Mouse (Mus musculus) liver, embryonic 14.5 days (tissue): ENCODE measurements around the gene Scrn1. TPM values are rescaled to one million over a fixed set of nuclear protein-coding genes. Genes with fewer than 3 reads are reported as not detected.

Experiments used
- ATAC-seq: fragments of 200-750 bp; cut with Nextera tagmentation; 2 replicates; pipeline ENCODE4 v1.8.0; 2017; ENCODE audit warnings: moderate number of reproducible peaks, mild to moderate bottlenecking, moderate library complexity; ENCODE audit not compliant: insufficient read depth
- DNase-seq, 3 experiments: peaks; one replicate each; pipeline ENCODE4 v3.0.0-alpha.2; 2012 to 2013; ENCODE audit warnings: low read depth in 3 of 3, low spot score in 3 of 3
- H3K27ac ChIP-seq: fragments of 300-500 bp; sonication (generic); 2 replicates; pipeline ENCODE4 v1.5.1; 2014; ENCODE audit warnings: moderate library complexity, mild to moderate bottlenecking, control low read depth, inconsistent platforms
- H3K27me3 ChIP-seq: fragments of 300-500 bp; sonication (generic); 2 replicates; pipeline ENCODE4 v1.6.1; 2014; ENCODE audit warnings: mild to moderate bottlenecking, low read length, moderate library complexity; ENCODE audit not compliant: control insufficient read depth, insufficient read depth
- H3K36me3 ChIP-seq: fragments of 300-500 bp; sonication (generic); replicated peaks from 2 replicates; pipeline ENCODE4 v1.6.1; 2014; ENCODE audit warnings: low read depth; ENCODE audit not compliant: control insufficient read depth, insufficient read depth
- H3K4me1 ChIP-seq, 2 experiments: fragments of 200-500 bp in 1 of 2; fragments of 300-500 bp in 1 of 2; sonication (generic) in 1 of 2; replicated peaks; 2 replicates each; pipeline ENCODE4 v1.6.1; 2012 to 2014; ENCODE audit warnings: antibody characterized with exemption in 1 of 2, inconsistent platforms in 1 of 2, low read length in 1 of 2; ENCODE audit not compliant: control insufficient read depth in 2 of 2, insufficient read depth in 2 of 2
- H3K4me2 ChIP-seq: fragments of 300-500 bp; sonication (generic); 2 replicates; pipeline ENCODE4 v1.6.1; 2014; ENCODE audit warnings: low read depth, mild to moderate bottlenecking, control low read depth, moderate library complexity
- H3K4me3 ChIP-seq, 2 experiments: fragments of 200-500 bp in 1 of 2; fragments of 300-500 bp in 1 of 2; sonication (generic) in 1 of 2; 2 replicates each; pipeline ENCODE4 v1.5.1; 2012 to 2014; ENCODE audit warnings: low read depth in 2 of 2, low read length in 2 of 2, mild to moderate bottlenecking in 2 of 2, control low read depth in 1 of 2, inconsistent platforms in 1 of 2, moderate library complexity in 1 of 2; ENCODE audit not compliant: insufficient read depth in 1 of 2
- H3K9ac ChIP-seq: fragments of 300-500 bp; sonication (generic); replicated peaks from 2 replicates; pipeline ENCODE4 v1.6.1; 2014; ENCODE audit warnings: mild to moderate bottlenecking, control low read depth, moderate library complexity
- H3K9me3 ChIP-seq: fragments of 300-500 bp; sonication (generic); 2 replicates; pipeline ENCODE4 v1.6.1; 2016; ENCODE audit warnings: low read length, mixed read lengths; ENCODE audit not compliant: control insufficient read depth
- CTCF ChIP-seq: IDR thresholded peaks from 2 replicates; pipeline ENCODE4 v1.5.1; 2016; ENCODE audit warnings: antibody characterized with exemption, low read depth, control low read depth
- EP300 ChIP-seq: IDR thresholded peaks from 2 replicates; pipeline ENCODE4 v1.6.1; 2016; ENCODE audit warnings: antibody characterized with exemption, low read depth
- WGBS: fragments of 180-500 bp; shearing (Covaris S2); extraction: QIAGEN DNeasy Blood & Tissue Kit; methylation state at CpG from one replicate; pipeline ENCODE4 v1.1.7; 2014; ENCODE audit not compliant: insufficient replicate concordance; 5-methylcytosine and 5-hydroxymethylcytosine counted together
- polyA plus RNA-seq, 2 experiments: library from polyadenylated mRNA; depleted of rRNA in 1 of 2; stranded (reverse) in 1 of 2; unstranded in 1 of 2; fragments of >200 nt; fragmentation: Nextera tagmentation in 1 of 2; extraction: Ambion mirVana in 1 of 2; gene quantifications; 2 replicates each; pipeline versions ENCODE4 v1.2.1 to v1.2.3; 2012 to 2014

The Scrn1 gene
- polyA plus RNA-seq, 2 experiments: 0.13 to 0.24 TPM

DNA sequence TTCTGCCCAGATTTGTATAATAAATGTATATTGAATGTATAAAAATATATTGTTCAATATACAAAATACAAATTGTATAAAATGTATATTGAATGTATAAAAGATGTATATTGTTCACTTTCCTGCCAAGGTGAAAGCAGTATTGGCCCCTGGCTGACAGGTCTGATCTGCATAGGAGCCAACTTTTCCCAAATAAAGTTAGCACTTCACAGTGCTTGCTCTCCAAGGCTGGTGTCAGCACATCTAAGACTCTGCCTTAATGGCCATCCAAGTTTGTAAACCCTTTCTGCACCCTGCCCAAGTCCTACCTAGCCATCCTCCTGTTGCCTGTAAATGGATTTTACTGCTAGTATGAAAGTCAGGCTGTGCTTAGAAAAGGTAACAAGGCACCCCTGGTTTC is 72.2 kb downstream of the Scrn1 start:
- DNase-seq (no peak), ATAC-seq (no peak)
- TF ChIP-seq CTCF: no peak
- TF ChIP-seq EP300: no peak
- Histone ChIP-seq H3K9me3 (no peaks in the 10 kb centered on the region), H3K27ac (no peak overlapping the region), H3K27me3 (no peaks in the 10 kb centered on the region), H3K4me1 (no peaks in the 10 kb centered on the region), H3K36me3 (no peaks in the 10 kb centered on the region), H3K4me3 (no peak overlapping the region), H3K9ac (no peak overlapping the region), H3K4me2 (no peak overlapping the region)

DNA sequence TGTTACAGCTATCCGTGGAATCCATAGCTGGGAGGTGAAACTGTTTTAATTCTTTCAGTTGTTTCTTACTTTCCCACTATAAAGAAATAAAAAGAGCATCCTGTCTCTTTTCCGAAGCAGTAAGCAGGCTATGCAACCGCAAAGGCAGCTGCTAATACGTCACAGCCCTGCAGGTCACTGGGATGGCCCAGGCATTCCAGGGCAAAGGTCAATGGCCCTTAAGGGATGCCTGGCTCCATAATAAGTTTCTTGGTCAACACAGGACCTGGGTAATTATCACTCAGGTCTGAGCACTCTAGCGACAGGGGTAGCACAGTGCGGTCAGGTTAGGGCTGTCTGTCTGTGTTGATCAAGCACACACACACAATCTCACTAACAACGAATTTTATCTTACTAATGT is 75.2 kb downstream of the Scrn1 start:
- H3K27ac ChIP-seq: no peak overlapping the region
- 60% methylated on average over 7 of the region's 7 CpGs for WGBS
- H3K4me3 ChIP-seq: no peak overlapping the region
- no peak for DNase-seq
- H3K4me1 ChIP-seq: no peaks in the 10 kb centered on the region
- ATAC-seq: no peak
- TF ChIP-seq EP300 (no peak), CTCF (no peak)
- H3K36me3 ChIP-seq: no peaks in the 10 kb centered on the region
- no peaks in the 10 kb centered on the region for H3K9me3 ChIP-seq
- H3K4me2 ChIP-seq: no peak overlapping the region
- H3K27me3 ChIP-seq: no peaks in the 10 kb centered on the region
- no peak overlapping the region for H3K9ac ChIP-seq

DNA sequence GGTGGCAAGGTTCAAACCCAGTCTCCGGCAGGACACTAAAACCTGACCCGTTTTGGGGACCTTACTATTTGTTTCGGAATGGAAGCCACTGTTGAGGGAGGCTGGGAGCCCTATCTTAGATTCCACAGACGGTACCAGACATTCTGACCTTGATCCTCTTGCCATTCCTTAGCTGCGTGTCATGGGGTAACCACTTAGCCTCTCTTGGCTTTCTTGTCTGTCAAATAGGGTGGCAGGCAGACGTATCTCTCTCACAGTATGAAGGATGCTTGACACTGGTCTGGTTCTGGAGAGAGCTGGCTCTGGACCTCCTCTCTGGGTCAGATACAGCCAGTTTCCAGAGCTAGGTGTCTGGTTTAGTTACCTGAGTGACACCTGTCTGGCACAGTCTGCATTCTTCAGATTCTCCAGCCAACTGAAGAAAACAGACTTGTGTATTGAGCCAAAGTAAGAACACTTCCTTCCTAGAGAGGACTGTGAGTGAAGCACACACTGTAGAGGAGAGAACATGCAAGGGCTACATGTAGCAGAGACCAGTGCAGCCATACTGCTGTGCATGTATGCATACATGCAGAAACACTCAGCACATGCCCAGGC is 80.2 kb downstream of the Scrn1 start:
- DNase-seq (no peak), ATAC-seq (no peak)
- no peak overlapping the region for H3K4me3 ChIP-seq
- H3K4me1 ChIP-seq: no peaks in the 10 kb centered on the region
- no peak overlapping the region for H3K9ac ChIP-seq
- no peak overlapping the region for H3K4me2 ChIP-seq
- H3K36me3 ChIP-seq: no peaks in the 10 kb centered on the region
- H3K27me3 ChIP-seq: no peaks in the 10 kb centered on the region; the same call in 1 of the 2 replicates
- 24% methylated on average over 6 of the region's 6 CpGs for WGBS
- TF ChIP-seq EP300: no peak
- TF ChIP-seq CTCF: no peak
- no peaks in the 10 kb centered on the region for H3K9me3 ChIP-seq
- H3K27ac ChIP-seq: no peak overlapping the region

DNA sequence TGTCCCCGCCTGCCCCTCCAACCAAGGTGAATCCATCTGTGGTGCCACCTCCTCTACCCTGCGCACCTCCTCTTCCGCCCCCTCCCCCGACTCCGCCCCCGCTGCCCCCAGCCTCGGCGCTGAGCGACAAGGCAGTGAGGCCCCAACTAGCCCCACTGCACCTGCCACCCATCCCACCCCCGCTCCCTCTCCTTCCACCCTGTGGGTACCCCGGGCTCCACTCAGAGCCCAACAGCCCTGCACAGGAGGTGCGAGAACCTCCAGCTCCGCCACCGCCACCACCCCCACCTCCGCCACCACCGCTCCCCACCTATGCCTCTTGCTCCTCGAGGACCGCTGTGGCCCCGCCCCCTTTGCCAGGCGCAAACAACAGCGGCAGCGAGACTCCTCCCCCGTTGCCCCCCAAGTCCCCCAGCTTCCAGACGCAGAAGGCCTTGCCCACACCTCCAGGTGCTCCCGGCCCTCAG is 80.8 kb downstream of the Scrn1 start:
- Histone ChIP-seq H3K4me2 (peak overlapping the region; percentile 26), H3K27ac (no peak overlapping the region), H3K9me3 (no peaks in the 10 kb centered on the region), H3K9ac (no peak overlapping the region), H3K27me3 (no peaks in the 10 kb centered on the region; the same call in 1 of the 2 replicates), H3K4me3 (no peak overlapping the region; a peak in 1 of 4 replicates), H3K36me3 (no peaks in the 10 kb centered on the region), H3K4me1 (no peaks in the 10 kb centered on the region)
- no peak for TF ChIP-seq CTCF
- TF ChIP-seq EP300: no peak
- no peak for DNase-seq
- 7% methylated on average over 22 of the region's 25 CpGs for WGBS
- ATAC-seq: no peak

DNA sequence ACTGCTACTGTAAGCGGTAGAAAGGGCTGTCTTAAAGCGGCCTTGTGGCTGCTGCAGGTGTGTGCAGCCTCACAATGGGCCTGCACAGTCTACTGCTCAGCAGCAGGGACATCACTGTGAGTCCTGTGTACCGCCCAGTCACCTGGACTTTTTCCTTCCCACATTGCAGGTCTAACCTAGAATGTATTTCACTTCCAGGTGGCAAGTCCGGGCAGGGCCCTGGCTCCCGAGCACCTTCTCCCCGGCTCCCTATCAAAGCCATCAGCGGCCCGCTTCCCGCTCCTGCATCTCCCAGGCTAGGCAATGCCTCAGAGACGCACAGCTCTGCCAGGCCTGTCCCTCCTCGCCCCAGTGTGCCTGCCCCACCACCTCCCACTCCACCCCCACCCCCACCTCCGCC is 81.3 kb downstream of the Scrn1 start:
- H3K9me3 ChIP-seq: no peaks in the 10 kb centered on the region
- H3K4me1 ChIP-seq: no peaks in the 10 kb centered on the region
- no peak for DNase-seq
- no peaks in the 10 kb centered on the region for H3K36me3 ChIP-seq
- H3K4me3 ChIP-seq: no peak overlapping the region
- no peak overlapping the region for H3K27ac ChIP-seq
- H3K9ac ChIP-seq: no peak overlapping the region
- H3K4me2 ChIP-seq: no peak overlapping the region
- H3K27me3 ChIP-seq: no peaks in the 10 kb centered on the region; the same call in 1 of the 2 replicates
- TF ChIP-seq CTCF (no peak), EP300 (no peak)
- ATAC-seq: no peak
- WGBS: 31% methylated on average over 11 of the region's 12 CpGs
